Mouse (Mus musculus): Measurements from ENCODE around the gene Susd5. TPM values are rescaled to one million over a fixed set of nuclear protein-coding genes. Genes with fewer than 3 reads are reported as not detected.
"Not testable (repeated sequence)": the region's sequence is repeated elsewhere in the genome, so short reads cannot be mapped to it uniquely, and the experiment has no call there.

Susd5 gene
- total RNA-seq, 1 experiment from 2014 or later: 0.12 TPM

GRCm38 (mm10) chr9:114052031-114052430 lies 4.9 kb upstream of the Susd5 start:
- no peak for ATAC-seq (ENCODE audit: extremely low read depth, insufficient number of reproducible peaks, low FRiP score, poor library complexity, severe bottlenecking)

- no peak for ATAC-seq (ENCODE audit: extremely low read depth, insufficient number of reproducible peaks, low FRiP score, poor library complexity, severe bottlenecking)
Observed at GRCm38 (mm10) chr9:114052866-114053265, 4.1 kb upstream of the Susd5 start.

- no peak for ATAC-seq (ENCODE audit: extremely low read depth, insufficient number of reproducible peaks, low FRiP score, poor library complexity, severe bottlenecking)
Observed at GRCm38 (mm10) chr9:114068494-114069053, 11.6 kb downstream of the Susd5 start.

GRCm38 (mm10) chr9:114069372-114069771 lies 12.4 kb downstream of the Susd5 start:
- no peak for ATAC-seq (ENCODE audit: extremely low read depth, insufficient number of reproducible peaks, low FRiP score, poor library complexity, severe bottlenecking)

GRCm38 (mm10) chr9:114073681-114074080 lies 16.7 kb downstream of the Susd5 start:
- no peak for ATAC-seq (ENCODE audit: extremely low read depth, insufficient number of reproducible peaks, low FRiP score, poor library complexity, severe bottlenecking)

- ATAC-seq (ENCODE audit: extremely low read depth, insufficient number of reproducible peaks, low FRiP score, poor library complexity, severe bottlenecking): no peak
Observed at GRCm38 (mm10) chr9:114086422-114086821, 29.5 kb downstream of the Susd5 start.

GRCm38 (mm10) chr9:114087106-114087815 lies 30.3 kb downstream of the Susd5 start:
- no peak for ATAC-seq (ENCODE audit: extremely low read depth, insufficient number of reproducible peaks, low FRiP score, poor library complexity, severe bottlenecking)

- not testable (repeated sequence) for ATAC-seq (ENCODE audit: extremely low read depth, insufficient number of reproducible peaks, low FRiP score, poor library complexity, severe bottlenecking)
Observed at GRCm38 (mm10) chr9:114088885-114089284, 31.9 kb downstream of the Susd5 start.

- ATAC-seq (ENCODE audit: extremely low read depth, insufficient number of reproducible peaks, low FRiP score, poor library complexity, severe bottlenecking): not testable (repeated sequence)
Observed at GRCm38 (mm10) chr9:114092188-114092587, 35.2 kb downstream of the Susd5 start.

- ATAC-seq (ENCODE audit: extremely low read depth, insufficient number of reproducible peaks, low FRiP score, poor library complexity, severe bottlenecking): no peak
Observed at GRCm38 (mm10) chr9:114094854-114095253, 37.9 kb downstream of the Susd5 start.

- no peak for ATAC-seq (ENCODE audit: extremely low read depth, insufficient number of reproducible peaks, low FRiP score, poor library complexity, severe bottlenecking)
Observed at GRCm38 (mm10) chr9:114098716-114099302, 41.9 kb downstream of the Susd5 start.

- no peak for ATAC-seq (ENCODE audit: extremely low read depth, insufficient number of reproducible peaks, low FRiP score, poor library complexity, severe bottlenecking)
Observed at GRCm38 (mm10) chr9:114110268-114110667, 53.3 kb downstream of the Susd5 start.

GRCm38 (mm10) chr9:114111161-114111560 lies 54.2 kb downstream of the Susd5 start:
- no peak for ATAC-seq (ENCODE audit: extremely low read depth, insufficient number of reproducible peaks, low FRiP score, poor library complexity, severe bottlenecking)

- ATAC-seq (ENCODE audit: extremely low read depth, insufficient number of reproducible peaks, low FRiP score, poor library complexity, severe bottlenecking): no peak
Observed at GRCm38 (mm10) chr9:114112226-114112625, 55.3 kb downstream of the Susd5 start.

GRCm38 (mm10) chr9:114113911-114114623 lies 57.1 kb downstream of the Susd5 start:
- no peak for ATAC-seq (ENCODE audit: extremely low read depth, insufficient number of reproducible peaks, low FRiP score, poor library complexity, severe bottlenecking)

- not testable (repeated sequence) for ATAC-seq (ENCODE audit: extremely low read depth, insufficient number of reproducible peaks, low FRiP score, poor library complexity, severe bottlenecking)
Observed at GRCm38 (mm10) chr9:114116672-114117071, 59.7 kb downstream of the Susd5 start.

- ATAC-seq (ENCODE audit: extremely low read depth, insufficient number of reproducible peaks, low FRiP score, poor library complexity, severe bottlenecking): not testable (repeated sequence)
Observed at GRCm38 (mm10) chr9:114122862-114123261, 65.9 kb downstream of the Susd5 start.

GRCm38 (mm10) chr9:114129273-114129835 lies 72.4 kb downstream of the Susd5 start:
- ATAC-seq (ENCODE audit: extremely low read depth, insufficient number of reproducible peaks, low FRiP score, poor library complexity, severe bottlenecking): not testable (repeated sequence)
